In genomic region chr14:119520632-119521031, GRCm38 (mm10) we compare ENCODE assay signal across 14 mouse cellular contexts.
DNase-seq lines count a peak whose midpoint lies in the region; ATAC-seq and TF ChIP-seq lines count a peak whose summit lies in the region.
"Had no signal": no experiment of that assay in that cellular context is flagged by ENCODE, and none has a peak within 500 bp of the region (broad histone marks: within the 10 kb centered on the region; RNA-seq: fewer than 3 reads in every experiment).

No protein-coding gene starts in this region.

- WGBS in stomach, embryonic 14.5 days = 43% methylated on average over 5 of the region's 5 CpGs
- whole genome bisulfite sequencing in stomach, postnatal 0 days = 41% methylated on average over 5 of the region's 5 CpGs
- WGBS in liver, embryonic 11.5 days = 78% methylated on average over 5 of the region's 5 CpGs

- TF ChIP-seq CTCF in layer of hippocampus, adult 2 months (conservative IDR thresholded peaks at IDR 0.05) = no peak
- TF ChIP-seq CTCF in stomach, postnatal 0 days (IDR thresholded peaks at IDR 0.05; ENCODE audit: low read depth) = no peak

- no peaks in the 10 kb centered on the region for H3K27me3 ChIP-seq in stomach, embryonic 14.5 days (ENCODE audit: control insufficient read depth, insufficient read depth, low read length)
- no peaks in the 10 kb centered on the region for H3K27me3 ChIP-seq in stomach, postnatal 0 days (ENCODE audit: control insufficient read depth, insufficient read depth, low read length)
- no peaks in the 10 kb centered on the region for H3K27me3 ChIP-seq in liver, embryonic 11.5 days (replicated peaks; ENCODE audit: control insufficient read depth, insufficient read depth, low read length)
- H3K27me3 ChIP-seq: heart, embryonic 15.5 days had no signal

- peak overlapping the region; percentile 4; the same call in 1 of the 2 replicates for H3K27ac ChIP-seq in layer of hippocampus, adult 2 months
- peak overlapping the region; percentile 58 for H3K27ac ChIP-seq in stomach, embryonic 14.5 days (ENCODE audit: low read length)
- no peak overlapping the region for H3K27ac ChIP-seq in stomach, postnatal 0 days (replicated peaks)
- H3K27ac ChIP-seq in liver, embryonic 11.5 days (ENCODE audit: low read depth, low read length) = no peak overlapping the region
- H3K27ac ChIP-seq: heart, embryonic 15.5 days; hindbrain, embryonic 10.5 days; midbrain, embryonic 12.5 days had no signal

- peak; percentile 78 for ATAC-seq in frontal cortex, adult (ENCODE audit: low TSS enrichment)
- no peak for ATAC-seq in stomach, embryonic 14.5 days (ENCODE audit: insufficient number of reproducible peaks, insufficient read depth, low FRiP score, low read depth)
- no peak for ATAC-seq in stomach, postnatal 0 days (ENCODE audit: low FRiP score, low TSS enrichment)
- ATAC-seq in liver, embryonic 11.5 days (replicated peaks; ENCODE audit: low FRiP score) = no peak
- ATAC-seq: liver, postnatal 0 days had no signal

- H3K9ac ChIP-seq in stomach, embryonic 14.5 days (replicated peaks; ENCODE audit: low read depth, low read length) = no peak overlapping the region
- H3K9ac ChIP-seq in stomach, postnatal 0 days (ENCODE audit: low read length) = no peak overlapping the region
- no peak overlapping the region for H3K9ac ChIP-seq in liver, embryonic 11.5 days (ENCODE audit: low read depth, low read length)
- H3K9ac ChIP-seq: heart, embryonic 15.5 days; liver, postnatal 0 days; midbrain, embryonic 12.5 days had no signal

- no peak for TF ChIP-seq EP300 in stomach, postnatal 0 days (optimal IDR thresholded peaks at IDR 0.05)

- no peak overlapping the region for H3K4me3 ChIP-seq in layer of hippocampus, adult 2 months
- H3K4me3 ChIP-seq in stomach, embryonic 14.5 days (ENCODE audit: low read depth, low read length) = no peak overlapping the region
- no peak overlapping the region for H3K4me3 ChIP-seq in stomach, postnatal 0 days (ENCODE audit: low read depth, low read length)
- no peak overlapping the region for H3K4me3 ChIP-seq in liver, embryonic 11.5 days (ENCODE audit: low read depth, low read length)
- H3K4me3 ChIP-seq: heart, embryonic 15.5 days; hindbrain, embryonic 10.5 days; midbrain, embryonic 12.5 days had no signal

- H3K4me2 ChIP-seq in stomach, embryonic 14.5 days (replicated peaks; ENCODE audit: low read depth, low read length) = no peak overlapping the region
- no peak overlapping the region for H3K4me2 ChIP-seq in stomach, postnatal 0 days (replicated peaks; ENCODE audit: low read depth)
- H3K4me2 ChIP-seq in liver, embryonic 11.5 days = no peak overlapping the region
- H3K4me2 ChIP-seq: heart, embryonic 15.5 days; midbrain, embryonic 12.5 days had no signal

- no peaks in the 10 kb centered on the region for H3K4me1 ChIP-seq in stomach, embryonic 14.5 days (ENCODE audit: control insufficient read depth, insufficient read depth, low read length)
- no peaks in the 10 kb centered on the region for H3K4me1 ChIP-seq in stomach, postnatal 0 days (replicated peaks; ENCODE audit: control insufficient read depth, insufficient read depth)
- no peaks in the 10 kb centered on the region for H3K4me1 ChIP-seq in liver, embryonic 11.5 days (replicated peaks; ENCODE audit: control insufficient read depth, insufficient read depth, low read length)
- H3K4me1 ChIP-seq: heart, embryonic 15.5 days; hindbrain, embryonic 10.5 days; midbrain, embryonic 12.5 days had no signal

- DNase-seq in frontal cortex, postnatal 25 days (ENCODE audit: low spot score in 2 of 2) = no peak
- DNase-seq in layer of hippocampus, adult 2 months (ENCODE audit: low spot score in 2 of 2) = peak in 1 of 2 experiments; percentile 19
- no peak for DNase-seq in layer of hippocampus, postnatal 36 days
- no peak for DNase-seq in stomach, postnatal 0 days (ENCODE audit: low spot score)
- no peak for DNase-seq in liver, embryonic 11.5 days (ENCODE audit: low spot score)
- DNase-seq: cerebellum, adult 8-10 months; liver, postnatal 0 days; thymus, postnatal 14 days had no signal

- no peaks in the 10 kb centered on the region for H3K9me3 ChIP-seq in stomach, embryonic 14.5 days (ENCODE audit: control insufficient read depth, low read depth, low read length)
- H3K9me3 ChIP-seq in stomach, postnatal 0 days (ENCODE audit: control insufficient read depth, low read length) = no peaks in the 10 kb centered on the region
- H3K9me3 ChIP-seq in liver, embryonic 11.5 days (ENCODE audit: control insufficient read depth, low read length) = no peaks in the 10 kb centered on the region
- H3K9me3 ChIP-seq: heart, embryonic 15.5 days; hindbrain, embryonic 10.5 days; midbrain, embryonic 12.5 days had no signal

- H3K36me3 ChIP-seq in stomach, embryonic 14.5 days (ENCODE audit: control insufficient read depth, insufficient read depth, low read length) = no peaks in the 10 kb centered on the region
- no peaks in the 10 kb centered on the region for H3K36me3 ChIP-seq in stomach, postnatal 0 days (ENCODE audit: control insufficient read depth, insufficient read depth, low read length)
- H3K36me3 ChIP-seq in liver, embryonic 11.5 days (ENCODE audit: control insufficient read depth, insufficient read depth, low read length) = no peaks in the 10 kb centered on the region
- H3K36me3 ChIP-seq: G1E; heart, embryonic 15.5 days; hindbrain, embryonic 10.5 days; midbrain, embryonic 12.5 days had no signal

Comparison
In these comparisons a context has a peak if more than half of its experiments do, and no peak if none do; other contexts are left out.
1. H3K27ac ChIP-seq: peak in layer of hippocampus, adult 2 months (single experiment) and stomach, embryonic 14.5 days (single experiment); none in stomach, postnatal 0 days (single experiment) and liver, embryonic 11.5 days (single experiment).